Mouse (Mus musculus) induced T-regulatory cell, adult 2 months (primary cell): ENCODE data around the gene Olfr304.
"Not testable (repeated sequence)": the region's sequence is repeated elsewhere in the genome, so short reads cannot be mapped to it uniquely, and the experiment has no call there.

Source experiments
- DNase-seq: peaks from one replicate; pipeline ENCODE4 v3.0.0-alpha.2; 2012; ENCODE audit warnings: low read depth

Olfr304 gene

DNA sequence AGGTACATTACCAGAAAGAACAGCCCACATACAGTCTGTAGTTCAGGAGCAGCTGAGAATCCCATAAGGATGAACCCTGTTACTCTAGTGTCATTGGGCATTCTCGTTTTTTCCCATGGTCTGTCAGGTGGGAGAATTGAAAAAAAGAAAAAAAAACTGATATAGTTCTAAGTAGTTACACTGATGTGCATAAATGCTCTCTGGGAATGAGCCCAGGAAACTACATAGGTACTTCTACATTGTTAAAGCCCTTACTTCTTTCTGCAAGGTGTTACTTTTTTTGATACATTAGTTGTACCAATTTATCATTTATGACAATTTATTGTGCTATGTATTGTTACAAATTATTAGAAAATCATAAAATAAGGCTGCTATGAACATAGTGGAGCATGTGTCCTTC, at the start of gene Olfr304:
Gene Olfr304, minus strand, starts transcription at position 101 of the 400 bp plus-strand sequence.
- DNase-seq: no peak

DNA sequence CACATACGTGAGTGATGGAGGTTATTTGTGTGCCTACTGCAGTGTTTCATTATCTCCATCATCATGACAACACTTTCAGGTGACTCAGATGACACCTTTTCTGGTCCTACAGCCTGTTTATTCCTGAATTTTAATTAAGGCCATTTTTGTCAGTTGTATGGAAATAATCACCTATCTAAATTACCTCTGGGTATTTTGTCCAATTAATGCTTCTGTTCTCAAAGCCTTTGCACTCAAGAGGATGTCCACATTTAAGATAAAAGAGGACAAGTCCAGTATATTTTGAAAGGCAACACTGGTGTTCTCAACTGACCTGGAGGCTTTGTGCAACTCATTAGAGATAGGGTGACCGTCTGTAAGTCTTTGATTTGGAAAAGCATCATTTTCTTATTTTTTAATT, 17.1 kb upstream of the Olfr304 start, which contains the start of gene Olfr301:
Gene Olfr301, plus strand, starts transcription at position 301 of the 400 bp plus-strand sequence.
- DNase-seq: no peak

GRCm38 (mm10) chr7:86397689-86398088, 11.2 kb upstream of the Olfr304 start, which contains the start of gene Olfr303:
Gene Olfr303 (minus strand): TSS chr7:86397789.
- DNase-seq: no peak

DNA sequence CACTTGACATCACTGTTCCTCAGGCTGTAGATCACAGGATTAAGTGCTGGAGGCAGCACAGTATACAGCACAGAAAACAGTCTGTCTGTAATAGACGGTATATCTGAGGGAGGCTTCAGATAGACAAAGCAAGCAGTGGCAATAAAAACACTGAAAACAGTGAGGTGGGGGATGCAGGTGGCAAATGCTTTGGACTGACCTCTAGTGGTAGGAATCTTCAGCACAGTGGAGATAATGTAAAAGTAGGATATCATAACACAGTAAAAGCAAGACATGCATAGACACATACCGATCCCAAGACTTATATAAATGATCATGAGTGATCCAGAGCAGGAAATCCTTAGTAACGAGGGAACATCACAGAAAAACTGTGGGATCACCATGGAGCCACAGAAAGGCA, 689 bp downstream of the Olfr304 start:
- DNase-seq: no peak

- DNase-seq: no peak
Measured at GRCm38 (mm10) chr7:86366828-86367227, 19.6 kb downstream of the Olfr304 start, which contains the start of gene Olfr305. Gene Olfr305 (minus strand): TSS chr7:86366928.

- not testable (repeated sequence) for DNase-seq
Measured at GRCm38 (mm10) chr7:86346296-86346695, 40.2 kb downstream of the Olfr304 start.

DNA sequence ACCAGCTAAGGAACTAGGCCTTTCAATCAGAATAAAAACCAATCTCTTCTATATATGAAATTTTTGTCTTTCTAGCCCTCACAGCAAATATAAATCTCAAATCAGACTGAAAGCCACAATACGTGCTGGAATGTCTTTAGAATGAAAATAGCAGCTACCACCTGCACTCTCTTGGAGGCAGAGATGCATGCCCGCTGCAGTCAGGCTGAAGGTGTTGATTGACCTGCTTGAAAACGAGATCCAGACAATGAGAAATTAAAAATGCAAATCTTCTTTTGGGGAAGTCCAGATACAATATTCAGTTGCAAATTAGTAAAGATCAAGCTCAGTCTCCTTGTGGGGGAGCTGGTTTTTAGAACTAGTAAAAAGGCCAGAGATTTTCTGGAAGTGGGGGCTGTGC, 42.2 kb downstream of the Olfr304 start:
- DNase-seq: no peak

DNA sequence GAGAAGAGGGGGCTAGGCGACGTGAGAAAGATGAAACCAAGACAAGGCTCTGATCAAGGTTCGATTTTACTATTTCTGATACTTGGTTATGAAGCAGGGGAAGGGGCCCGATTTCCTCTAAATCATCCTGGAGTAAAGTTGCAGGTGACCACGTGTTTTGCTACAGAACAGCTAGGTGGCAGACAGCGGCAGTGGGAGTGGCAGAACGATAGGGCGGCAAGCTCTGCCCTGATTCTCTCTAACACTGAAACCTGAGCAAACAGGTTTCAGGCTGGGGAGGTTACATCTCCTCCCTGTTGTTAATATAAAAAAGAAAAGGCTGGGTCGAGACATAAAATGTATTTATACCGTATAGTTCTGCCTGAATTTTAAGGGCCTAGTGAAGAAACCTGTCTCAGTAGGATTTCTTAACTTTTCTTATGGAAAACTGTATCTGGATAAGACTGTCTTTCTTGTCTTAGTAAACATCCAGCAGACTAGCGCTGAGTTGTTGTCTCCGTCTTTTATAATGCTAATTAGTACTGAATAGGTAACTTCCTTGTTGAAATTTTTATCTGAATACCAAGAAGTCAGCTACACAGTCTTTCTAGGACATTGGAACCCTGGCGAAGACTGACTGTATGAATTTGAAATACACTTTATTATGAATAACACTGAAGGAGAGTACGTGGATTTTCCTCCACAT, 43.4 kb downstream of the Olfr304 start:
- no peak for DNase-seq

- no peak for DNase-seq
Measured at GRCm38 (mm10) chr7:86337486-86337885, 49.0 kb downstream of the Olfr304 start, which contains the start of gene Olfr307. Gene Olfr307 (minus strand): TSS chr7:86337586.
